Mouse (Mus musculus) cortical plate, adult 2 months (tissue): ENCODE measurements at regions not wholly inside any gene's neighbourhood (a gene's known extent, or its start where the extent isn't known, plus 50 kb on each side); places are given as distances from the start of the nearest gene placed in this dataset.

Experiments used
- CTCF ChIP-seq: fragments of 200-500 bp; IDR thresholded peaks from 2 replicates; pipeline ENCODE4 v1.5.1; 2011; ENCODE audit warnings: mild to moderate bottlenecking, control low read depth, low read length; ENCODE audit not compliant: insufficient read depth; ENCODE audit errors: extremely low read depth
- POLR2A ChIP-seq: fragments of 200-500 bp; IDR thresholded peaks from 2 replicates; pipeline ENCODE4 v1.6.1; 2011; ENCODE audit warnings: mild to moderate bottlenecking, low read length, control low read depth; ENCODE audit not compliant: insufficient read depth; ENCODE audit errors: extremely low read depth

DNA sequence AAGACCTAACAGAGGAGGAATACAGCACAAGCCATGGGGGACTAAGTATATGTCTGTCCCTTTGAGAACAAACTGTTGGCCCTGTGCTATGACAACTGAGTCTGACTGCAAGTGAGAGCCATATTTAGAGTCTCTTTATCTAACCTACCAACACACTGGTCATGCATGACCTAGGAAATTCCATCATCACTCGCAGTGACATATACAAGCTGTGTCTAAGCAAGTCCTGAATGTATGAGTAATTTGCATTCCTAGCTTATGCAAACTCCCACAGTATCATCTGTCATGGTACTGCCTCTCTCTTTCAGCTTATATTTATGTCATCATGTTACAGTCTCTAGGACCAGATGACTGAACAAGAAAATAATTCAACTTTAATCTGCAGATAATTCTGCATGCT is 257.1 kb upstream of the Eci2 start:
- no peak for TF ChIP-seq CTCF
- no peak for TF ChIP-seq POLR2A
